Mouse (Mus musculus): Measurements from ENCODE around the gene Nr2f2. TPM values are rescaled to one million over a fixed set of nuclear protein-coding genes. Genes with fewer than 3 reads are reported as not detected.

Nr2f2 gene
- polyA plus RNA-seq, 1 experiment, result 30.2 TPM

DNA sequence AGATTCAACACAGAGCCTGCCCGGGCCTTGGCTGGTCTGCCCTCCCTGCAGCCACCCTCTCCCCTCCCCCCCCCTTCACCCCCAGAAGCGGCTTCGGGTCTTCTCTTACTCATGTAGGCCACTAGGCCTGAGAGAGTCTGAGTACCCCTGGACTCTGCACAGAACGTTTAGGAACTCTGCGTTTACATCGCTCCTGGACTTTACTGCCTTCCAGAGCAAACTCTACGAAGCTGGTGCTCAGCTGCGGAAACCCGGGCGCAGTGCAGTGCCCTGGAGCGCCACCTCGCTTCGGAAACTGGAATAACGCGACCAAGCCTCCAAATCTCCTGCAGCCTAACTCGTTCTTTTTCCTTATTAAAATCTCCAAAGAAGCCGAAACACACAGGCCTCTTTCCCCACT is 31.7 kb downstream of the Nr2f2 start:
- DNase-seq (ENCODE audit: extremely low spot score in 1 of 2, low spot score in 1 of 2), result peak; percentile 26 to 87

DNA sequence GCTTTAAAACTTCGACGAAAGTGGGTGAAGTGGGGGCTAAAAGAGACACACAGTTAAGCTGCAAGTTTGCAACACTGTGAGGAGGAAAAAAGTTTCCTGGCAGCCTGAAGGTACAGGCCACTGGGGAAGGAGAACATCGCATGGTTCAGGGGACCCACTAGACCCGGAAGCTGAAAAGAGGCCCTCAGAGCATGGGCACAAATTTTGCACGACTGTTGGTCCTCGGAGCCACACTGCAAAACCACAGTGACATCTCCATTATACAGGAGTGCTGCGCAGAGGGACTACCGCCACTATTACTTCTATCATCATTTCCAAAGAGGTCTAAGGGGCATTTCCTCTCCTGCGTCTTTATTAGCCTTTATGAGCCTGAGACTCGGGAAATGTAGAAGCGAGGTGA is 32.7 kb downstream of the Nr2f2 start:
- no peak for DNase-seq (ENCODE audit: extremely low spot score in 1 of 2, low spot score in 1 of 2)

- no peak for DNase-seq (ENCODE audit: extremely low spot score in 1 of 2, low spot score in 1 of 2)
Measured at GRCm38 (mm10) chr7:70332926-70333664, 33.4 kb downstream of the Nr2f2 start.

DNA sequence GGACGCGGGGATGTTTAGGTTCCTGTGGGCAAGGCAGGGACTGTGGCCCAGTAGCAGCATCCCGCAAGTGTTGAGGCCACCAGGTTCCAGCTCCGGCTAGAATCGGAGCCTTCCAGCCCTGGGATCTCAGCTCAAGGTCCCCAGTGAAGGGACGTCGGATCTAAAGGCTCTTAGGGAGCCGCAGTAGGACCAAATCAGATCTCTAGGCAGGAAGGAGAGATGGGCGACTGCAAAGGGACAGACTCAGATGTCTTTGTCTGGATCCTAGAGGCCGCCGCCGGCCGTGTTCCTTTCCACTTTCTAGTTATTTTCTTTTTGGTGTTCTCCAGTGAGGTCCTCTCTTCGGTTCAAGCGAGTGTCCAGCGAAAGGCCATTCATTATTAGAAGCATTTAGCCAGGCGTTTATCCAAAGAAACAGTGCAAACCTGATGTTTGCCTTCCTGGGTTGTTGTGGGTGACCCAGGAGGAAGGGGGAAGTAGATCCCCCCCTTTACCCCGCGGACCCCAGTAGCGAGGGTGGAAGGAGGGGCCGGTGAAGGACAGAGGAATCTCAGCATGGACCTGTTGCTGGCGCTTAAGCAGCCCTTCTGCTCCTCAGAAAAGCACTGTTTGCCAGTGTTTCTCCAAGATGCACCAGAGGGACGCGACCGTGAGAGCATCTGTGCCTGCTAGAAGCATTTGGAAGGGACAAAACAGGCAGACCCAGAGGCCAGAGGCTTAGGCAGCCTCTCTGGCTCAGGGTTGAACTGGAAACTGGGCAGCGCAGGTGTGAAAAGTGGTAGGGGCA is 34.3 kb downstream of the Nr2f2 start:
- DNase-seq (ENCODE audit: extremely low spot score in 1 of 2, low spot score in 1 of 2), result no peak

- DNase-seq (ENCODE audit: extremely low spot score in 1 of 2, low spot score in 1 of 2), result no peak
Measured at GRCm38 (mm10) chr7:70331243-70332063, 35.1 kb downstream of the Nr2f2 start.

DNA sequence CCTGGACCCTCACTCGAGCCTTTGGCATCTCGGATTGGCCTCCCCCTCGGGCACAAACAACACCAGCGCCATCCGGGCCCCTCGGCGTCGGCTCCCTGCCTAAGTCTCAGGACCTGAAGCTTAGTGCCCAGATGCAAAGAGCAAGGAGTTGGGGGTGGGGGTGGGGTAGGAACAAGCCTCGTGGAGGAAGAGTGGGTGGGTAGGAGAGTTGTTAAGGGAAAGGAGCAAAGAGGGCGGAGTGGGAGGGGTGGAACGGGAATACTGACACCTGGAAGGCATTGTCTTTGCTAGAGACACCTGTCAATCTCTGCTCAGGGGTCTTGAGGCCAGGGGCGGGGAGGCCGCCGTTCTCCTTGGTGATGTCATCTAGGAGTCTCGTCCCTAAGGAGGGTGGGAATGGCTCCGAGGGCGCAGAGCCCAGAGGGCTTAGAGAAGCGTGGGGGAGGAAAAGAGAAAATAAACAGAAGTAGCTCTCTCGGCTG is 35.7 kb downstream of the Nr2f2 start:
- DNase-seq (ENCODE audit: extremely low spot score in 1 of 2, low spot score in 1 of 2), result no peak

GRCm38 (mm10) chr7:70330207-70330562 is 36.4 kb downstream of the Nr2f2 start:
- no peak for DNase-seq (ENCODE audit: extremely low spot score in 1 of 2, low spot score in 1 of 2)

DNA sequence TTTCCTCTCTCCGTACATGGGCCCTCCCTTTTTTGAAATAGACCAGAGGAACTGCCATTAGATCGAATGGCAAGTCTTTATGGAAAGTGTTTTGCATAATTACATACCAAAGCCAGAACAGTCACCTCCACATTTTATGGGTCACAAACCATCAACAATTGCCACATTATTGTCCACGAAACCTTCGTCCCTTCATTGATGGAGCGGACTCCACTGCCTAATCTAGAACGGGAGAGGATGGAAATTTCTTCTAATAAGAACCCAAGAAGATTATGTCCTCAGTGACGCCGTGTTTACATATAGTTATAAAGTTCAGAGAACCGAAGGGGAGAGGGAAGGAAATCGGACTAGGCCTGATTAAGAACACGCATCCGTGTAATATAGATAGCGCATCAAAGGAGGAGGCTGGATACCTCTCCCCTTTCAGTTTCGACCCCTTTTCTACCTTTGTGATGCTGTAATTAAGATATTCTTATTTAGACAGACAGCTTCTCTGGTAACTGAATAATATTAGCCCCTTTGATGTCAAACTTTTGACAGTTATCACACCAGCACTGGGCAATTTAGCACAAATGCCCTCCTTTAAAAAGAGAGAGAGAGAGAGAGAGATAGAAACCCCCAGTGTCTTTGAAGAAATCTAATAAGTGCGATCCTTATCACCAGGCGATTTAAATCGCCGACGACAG is 36.9 kb downstream of the Nr2f2 start:
- DNase-seq (ENCODE audit: extremely low spot score in 1 of 2, low spot score in 1 of 2), result no peak

DNA sequence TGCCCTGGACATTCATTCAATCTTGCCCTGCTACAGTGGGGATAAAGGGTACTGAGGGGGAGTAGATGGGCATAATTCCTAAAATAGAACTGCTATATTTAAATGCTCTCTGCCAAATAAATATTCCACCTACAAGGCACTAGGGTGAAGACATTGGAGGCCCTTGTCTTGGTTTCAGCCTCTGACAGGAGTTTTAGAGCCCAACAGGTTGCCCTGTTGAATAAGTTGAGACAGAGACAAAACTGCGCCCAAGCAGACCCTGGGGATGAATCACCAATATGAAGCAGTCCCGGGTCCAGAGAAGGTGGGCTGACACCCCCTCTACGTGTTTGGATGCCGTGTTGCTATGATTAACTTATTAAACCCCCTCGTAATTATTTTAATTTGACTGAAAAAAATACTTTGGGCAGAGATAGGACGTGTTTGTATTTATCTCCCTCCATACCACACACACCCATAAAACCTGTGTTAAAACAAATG is 37.5 kb downstream of the Nr2f2 start:
- DNase-seq (ENCODE audit: extremely low spot score in 1 of 2, low spot score in 1 of 2), result no peak

DNA sequence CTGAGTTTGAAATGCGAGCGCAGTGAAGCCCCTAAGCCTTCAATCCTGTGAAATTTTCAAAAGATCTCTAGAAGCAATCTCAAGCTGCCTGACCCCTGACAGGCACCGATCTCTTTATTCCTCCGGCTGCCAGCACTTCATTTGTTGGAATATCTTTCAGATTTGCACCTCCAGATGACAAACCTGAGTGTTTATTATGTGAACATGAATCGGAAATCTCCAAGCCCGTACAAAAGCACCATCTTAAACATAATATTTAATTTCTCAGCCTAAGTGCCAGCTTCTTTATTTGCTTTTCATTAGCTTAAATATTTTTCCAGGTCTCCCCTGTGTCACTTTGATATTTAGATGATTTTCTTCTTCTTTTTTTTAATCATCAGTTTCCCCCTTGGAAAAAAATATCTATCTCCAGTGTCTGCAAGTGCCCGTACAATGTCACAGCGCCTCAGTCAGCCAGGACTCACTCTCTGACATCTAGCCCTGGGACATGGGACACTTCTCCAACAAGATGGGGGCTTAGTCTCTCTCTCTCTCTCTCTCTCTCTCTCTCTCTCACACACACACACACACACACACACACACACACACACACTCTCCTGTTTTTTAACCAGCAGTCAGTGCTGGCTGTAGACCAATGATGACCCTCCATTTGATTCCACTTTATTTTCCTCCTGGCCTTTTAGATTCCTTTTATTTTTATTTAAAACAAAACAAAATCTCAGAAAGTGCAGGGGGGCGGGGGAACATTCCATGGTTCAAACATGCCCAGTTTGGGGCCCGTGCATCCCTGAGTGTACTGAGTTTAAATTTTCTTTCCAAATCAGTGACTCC is 38.1 kb downstream of the Nr2f2 start:
- no peak for DNase-seq (ENCODE audit: extremely low spot score in 1 of 2, low spot score in 1 of 2)

DNA sequence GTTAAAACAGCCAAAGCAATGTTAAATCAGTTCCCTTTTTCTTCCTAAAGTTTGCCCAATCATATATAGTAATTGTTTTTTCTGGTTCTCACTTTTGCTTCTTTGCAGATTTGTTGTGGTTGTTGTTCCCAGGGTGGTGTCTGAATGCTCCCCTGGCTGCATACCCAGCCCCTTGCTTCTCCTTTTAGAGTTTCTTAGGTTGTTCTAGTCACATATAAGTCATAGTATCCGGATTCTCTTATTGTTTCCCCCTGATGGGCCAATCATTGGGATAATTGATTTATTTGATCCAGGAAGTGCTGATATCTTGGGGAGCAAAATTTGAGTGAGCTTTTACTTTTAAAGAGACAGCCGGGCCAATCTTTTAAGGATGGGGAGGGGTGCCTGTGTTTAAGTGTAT is 39.3 kb downstream of the Nr2f2 start:
- DNase-seq (ENCODE audit: extremely low spot score in 1 of 2, low spot score in 1 of 2), result no peak

DNA sequence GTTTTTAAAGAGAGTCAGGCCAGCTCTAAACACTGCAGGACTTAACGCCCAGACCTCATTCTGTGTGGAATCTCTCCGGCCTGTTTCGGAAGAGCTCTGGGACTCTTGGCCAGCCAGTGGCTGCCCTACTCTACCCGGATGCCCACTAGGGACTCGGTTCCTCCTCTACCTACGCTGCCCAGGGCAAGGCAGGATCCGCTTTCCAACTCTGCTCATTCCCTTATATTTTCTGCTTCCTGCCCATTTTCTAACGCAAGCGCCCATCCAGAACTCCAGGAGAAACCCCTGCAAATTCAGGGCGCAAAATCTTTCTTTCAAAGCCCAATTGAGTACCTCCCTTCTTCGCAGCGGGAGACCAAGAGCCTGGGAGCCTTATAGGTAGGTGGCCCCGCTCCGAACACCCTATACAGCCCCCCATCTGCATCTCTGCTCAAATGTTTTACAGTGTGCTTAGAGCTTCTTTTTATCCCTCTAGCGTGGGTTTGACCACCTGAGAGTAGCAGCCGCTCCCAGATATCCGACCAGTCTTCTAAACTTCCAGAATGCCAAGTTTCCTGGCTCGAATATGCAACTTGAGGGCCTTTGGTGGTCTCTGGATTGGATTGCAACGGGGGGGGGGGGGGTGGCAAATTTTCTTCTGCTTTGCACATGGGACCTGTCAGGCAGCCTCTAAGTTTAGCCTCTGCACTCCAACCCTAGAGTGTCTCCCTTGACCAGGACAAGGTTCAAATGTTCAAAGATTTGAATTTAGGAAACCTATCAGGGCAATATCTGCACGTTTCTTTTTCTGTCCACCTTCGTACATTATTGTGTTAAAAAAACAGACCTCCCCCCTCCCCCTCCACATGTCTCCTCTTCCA is 40.1 kb downstream of the Nr2f2 start:
- DNase-seq (ENCODE audit: extremely low spot score in 1 of 2, low spot score in 1 of 2), result no peak

DNA sequence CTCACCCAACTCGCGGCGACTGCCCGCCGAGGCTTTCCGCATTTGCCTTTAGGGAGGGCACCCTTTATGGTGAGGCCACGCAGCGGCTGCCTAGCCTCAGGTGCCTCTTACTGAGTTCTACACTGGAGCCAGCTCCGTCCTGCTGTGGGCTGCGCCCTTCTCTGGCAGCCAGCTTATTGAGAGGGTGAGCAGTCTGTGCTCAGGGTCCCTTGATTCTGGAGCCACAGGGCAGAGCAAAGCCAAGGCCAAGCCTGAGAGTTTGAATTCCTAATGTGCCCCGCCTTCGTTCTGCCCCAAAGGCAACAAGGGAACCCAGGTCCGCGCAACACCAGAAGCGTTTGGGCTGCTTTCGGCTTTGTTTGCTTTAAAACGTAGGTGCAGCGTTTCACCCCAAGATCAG is 41.2 kb downstream of the Nr2f2 start:
- DNase-seq (ENCODE audit: extremely low spot score in 1 of 2, low spot score in 1 of 2), result no peak

DNA sequence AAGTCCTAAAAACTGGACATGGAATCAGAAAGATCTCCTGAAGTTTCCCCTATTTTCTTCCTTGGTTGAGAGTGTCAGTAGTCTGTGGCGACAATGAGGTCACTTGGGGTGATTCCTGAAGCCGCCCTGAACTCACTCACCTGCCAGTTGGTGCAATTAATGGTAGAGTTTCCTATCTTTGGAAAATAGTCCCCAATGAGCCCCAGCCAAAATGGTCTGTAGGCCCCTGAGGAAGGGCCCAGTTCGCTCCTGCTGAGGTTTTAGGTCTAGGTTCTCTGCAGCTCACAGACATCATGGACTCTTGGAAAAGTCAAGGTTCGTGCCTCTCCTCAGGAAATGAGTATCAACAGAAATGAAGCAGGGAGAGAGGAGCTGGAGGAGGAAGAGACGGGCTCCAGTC is 42.0 kb downstream of the Nr2f2 start:
- no peak for DNase-seq (ENCODE audit: extremely low spot score in 1 of 2, low spot score in 1 of 2)

- no peak for DNase-seq (ENCODE audit: extremely low spot score in 1 of 2, low spot score in 1 of 2)
Measured at GRCm38 (mm10) chr7:70324041-70324440, 42.5 kb downstream of the Nr2f2 start.

DNA sequence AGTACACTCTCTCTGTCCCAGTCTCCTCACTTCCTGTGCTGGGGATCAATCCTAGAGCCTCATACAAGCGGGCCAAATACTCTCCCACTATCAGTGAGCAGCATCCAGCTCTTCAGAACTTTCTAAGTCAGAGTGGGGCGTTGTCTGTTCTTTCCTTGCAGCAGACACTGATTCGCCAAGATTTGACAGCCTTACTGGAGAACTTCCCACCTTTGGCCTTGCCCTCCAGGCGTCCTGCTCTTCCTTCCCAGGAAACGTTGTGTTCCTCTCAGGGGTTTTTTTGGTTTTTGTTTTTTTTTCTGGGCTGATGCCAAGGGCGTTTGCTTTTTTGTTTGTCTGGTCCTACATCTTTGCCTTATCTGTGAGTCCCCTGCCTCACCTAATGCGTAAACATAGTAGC is 60.8 kb downstream of the Nr2f2 start:
- no peak for DNase-seq (ENCODE audit: extremely low spot score in 1 of 2, low spot score in 1 of 2)

- no peak for DNase-seq (ENCODE audit: extremely low spot score in 1 of 2, low spot score in 1 of 2)
Measured at GRCm38 (mm10) chr7:70304426-70304825, 62.1 kb downstream of the Nr2f2 start.
